Mouse (Mus musculus) embryonic fibroblast, embryonic 13.5 days (primary cell): ENCODE results near the gene Ttyh2.

ENCODE experiments used
- CTCF ChIP-seq: IDR thresholded peaks from 2 replicates; pipeline ENCODE4 v1.5.1; 2011; ENCODE audit warnings: mild to moderate bottlenecking, control low read depth, low read length, moderate library complexity, borderline replicate concordance; ENCODE audit not compliant: insufficient read depth
- POLR2A ChIP-seq: IDR thresholded peaks from 2 replicates; pipeline ENCODE4 v1.6.1; 2011; ENCODE audit warnings: low read depth, mild to moderate bottlenecking, control low read depth, low read length, moderate library complexity

DNA sequence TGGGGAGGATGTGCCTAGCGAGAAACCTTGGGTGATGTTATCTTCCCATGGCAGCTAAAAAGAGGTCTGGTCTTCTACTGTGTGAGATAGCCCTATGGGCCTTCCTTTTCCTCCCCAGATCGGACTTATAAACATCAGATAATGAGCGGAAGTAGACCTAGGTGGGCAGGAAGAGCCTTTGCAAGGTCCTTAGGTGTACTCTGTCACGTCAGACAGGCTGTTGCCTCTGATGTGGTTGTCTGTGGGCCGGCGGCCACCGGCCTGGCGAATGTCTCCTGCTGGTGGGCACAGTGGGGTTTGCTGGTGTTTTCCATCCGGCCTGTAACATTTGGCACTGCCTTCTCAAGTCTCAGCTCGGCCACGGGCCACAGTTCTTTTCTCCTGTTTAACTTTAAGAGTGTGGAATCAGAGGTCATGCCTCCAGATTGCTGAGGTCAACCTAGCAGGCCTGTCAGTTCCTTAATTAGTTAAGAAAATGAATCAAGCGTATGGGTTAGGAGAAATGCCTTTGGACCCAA lies 5.5 kb upstream of the Ttyh2 start:
- no peak for TF ChIP-seq CTCF
- TF ChIP-seq POLR2A = no peak
